Mouse (Mus musculus): ENCODE results near the gene Nhej1. TPM values are rescaled to one million over a fixed set of nuclear protein-coding genes. Genes with fewer than 3 reads are reported as not detected.

Nhej1 gene
- polyA plus RNA-seq, 1 experiment: 1.3 TPM

DNA sequence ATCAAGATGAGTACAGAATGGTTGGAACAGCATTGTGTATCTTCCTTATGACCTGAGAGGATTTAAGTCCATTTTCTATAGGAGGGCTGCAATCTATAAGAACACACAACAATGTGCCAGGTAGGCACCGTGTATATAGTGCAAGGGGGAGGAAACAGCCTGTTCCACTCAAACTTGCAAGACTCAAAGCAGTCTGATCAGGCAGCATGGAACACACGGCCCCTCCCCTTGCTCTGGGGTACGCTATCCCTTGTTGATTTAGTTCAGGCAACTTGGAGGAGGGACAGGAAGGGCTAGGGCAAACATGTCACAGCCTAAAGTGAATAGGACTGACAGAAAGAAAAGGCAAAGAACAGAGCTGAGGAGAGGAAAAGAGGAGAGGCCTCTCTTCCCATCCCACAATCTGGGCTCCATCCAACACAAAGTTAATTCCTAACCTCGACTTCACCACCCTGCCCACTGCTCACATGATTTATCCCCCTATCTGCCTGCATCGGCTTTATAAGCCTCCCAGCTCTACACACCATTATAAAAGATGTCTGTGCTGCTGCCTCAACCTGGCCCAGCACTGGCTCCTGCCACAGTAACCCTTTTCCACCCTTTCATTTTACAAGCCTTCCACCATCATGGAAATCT, 110.7 kb downstream of the Nhej1 start:
- Histone ChIP-seq H3K4me1 (ENCODE audit: control insufficient read depth, insufficient read depth, insufficient read length) (no peaks in the 10 kb centered on the region), H3K27ac (ENCODE audit: insufficient read depth, low read length) (no peak overlapping the region), H3K36me3 (ENCODE audit: control insufficient read depth, insufficient read depth, low read length) (no peaks in the 10 kb centered on the region), H3K27me3 (ENCODE audit: control insufficient read depth, insufficient read depth, low read length) (no peaks in the 10 kb centered on the region), H3K4me3 (ENCODE audit: extremely low read depth, insufficient read depth, insufficient read length) (no peak overlapping the region)
- no peak for TF ChIP-seq POLR2A (IDR thresholded peaks at IDR 0.05; ENCODE audit: low read depth, low read length)
- TF ChIP-seq CTCF (IDR thresholded peaks at IDR 0.05; ENCODE audit: extremely low read depth, insufficient read depth, insufficient read length, insufficient replicate concordance): no peak
- WGBS: 67% methylated on average over 5 of the region's 5 CpGs
- no peak for DNase-seq (ENCODE audit: low read depth in 1 of 2, low spot score in 2 of 2)

- no peak for TF ChIP-seq POLR2A (IDR thresholded peaks at IDR 0.05; ENCODE audit: low read depth, low read length)
- TF ChIP-seq CTCF (IDR thresholded peaks at IDR 0.05; ENCODE audit: extremely low read depth, insufficient read depth, insufficient read length, insufficient replicate concordance): no peak
- DNase-seq (ENCODE audit: low read depth in 1 of 2, low spot score in 2 of 2): no peak
- H3K4me1 ChIP-seq (ENCODE audit: control insufficient read depth, insufficient read depth, insufficient read length): no peaks in the 10 kb centered on the region
- H3K4me3 ChIP-seq (ENCODE audit: extremely low read depth, insufficient read depth, insufficient read length): no peak overlapping the region
- H3K36me3 ChIP-seq (ENCODE audit: control insufficient read depth, insufficient read depth, low read length): no peaks in the 10 kb centered on the region
- H3K27ac ChIP-seq (ENCODE audit: insufficient read depth, low read length): no peak overlapping the region
- H3K27me3 ChIP-seq (ENCODE audit: control insufficient read depth, insufficient read depth, low read length): no peaks in the 10 kb centered on the region
Measured at GRCm38 (mm10) chr1:75010817-75011216, 114.2 kb downstream of the Nhej1 start.

- no peaks in the 10 kb centered on the region for H3K36me3 ChIP-seq (ENCODE audit: control insufficient read depth, insufficient read depth, low read length)
- 72% methylated on average over 2 of the region's 2 CpGs for WGBS
- H3K27ac ChIP-seq (ENCODE audit: insufficient read depth, low read length): no peak overlapping the region
- no peak overlapping the region for H3K4me3 ChIP-seq (ENCODE audit: extremely low read depth, insufficient read depth, insufficient read length)
- TF ChIP-seq POLR2A (IDR thresholded peaks at IDR 0.05; ENCODE audit: low read depth, low read length) (no peak), CTCF (IDR thresholded peaks at IDR 0.05; ENCODE audit: extremely low read depth, insufficient read depth, insufficient read length, insufficient replicate concordance) (no peak)
- H3K27me3 ChIP-seq (ENCODE audit: control insufficient read depth, insufficient read depth, low read length): no peaks in the 10 kb centered on the region
- no peaks in the 10 kb centered on the region for H3K4me1 ChIP-seq (ENCODE audit: control insufficient read depth, insufficient read depth, insufficient read length)
- DNase-seq (ENCODE audit: low read depth in 1 of 2, low spot score in 2 of 2): no peak
Measured at GRCm38 (mm10) chr1:75010203-75010602, 114.8 kb downstream of the Nhej1 start.

- H3K4me1 ChIP-seq (ENCODE audit: control insufficient read depth, insufficient read depth, insufficient read length): no peaks in the 10 kb centered on the region
- WGBS: 50% methylated on average over 4 of the region's 4 CpGs
- H3K27ac ChIP-seq (ENCODE audit: insufficient read depth, low read length): no peak overlapping the region
- H3K36me3 ChIP-seq (ENCODE audit: control insufficient read depth, insufficient read depth, low read length): no peaks in the 10 kb centered on the region
- H3K4me3 ChIP-seq (ENCODE audit: extremely low read depth, insufficient read depth, insufficient read length): no peak overlapping the region
- no peaks in the 10 kb centered on the region for H3K27me3 ChIP-seq (ENCODE audit: control insufficient read depth, insufficient read depth, low read length)
- no peak for DNase-seq (ENCODE audit: low read depth in 1 of 2, low spot score in 2 of 2)
- no peak for TF ChIP-seq CTCF (IDR thresholded peaks at IDR 0.05; ENCODE audit: extremely low read depth, insufficient read depth, insufficient read length, insufficient replicate concordance)
- TF ChIP-seq POLR2A (IDR thresholded peaks at IDR 0.05; ENCODE audit: low read depth, low read length): no peak
Measured at GRCm38 (mm10) chr1:75006016-75006415, 119.0 kb downstream of the Nhej1 start.

DNA sequence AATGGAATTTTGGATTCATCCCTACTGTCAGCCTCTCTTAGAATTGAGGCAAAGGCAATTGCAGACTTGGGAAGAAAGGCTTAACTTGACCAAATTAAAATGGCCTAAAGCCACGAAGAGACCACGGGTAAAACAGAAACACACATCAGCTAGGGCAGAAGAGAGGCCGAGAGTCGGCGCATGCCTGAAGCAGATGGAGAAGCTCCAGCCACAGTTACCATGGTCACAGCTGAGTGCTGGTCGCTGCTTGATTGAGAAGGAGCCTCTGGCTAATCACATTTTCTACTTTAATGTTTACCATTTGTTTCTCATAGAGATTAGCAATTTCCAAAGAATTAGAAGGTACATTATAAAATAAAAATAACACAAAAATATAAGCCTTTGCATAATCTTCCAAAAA, 123.8 kb downstream of the Nhej1 start:
- TF ChIP-seq POLR2A (IDR thresholded peaks at IDR 0.05; ENCODE audit: low read depth, low read length): no peak
- TF ChIP-seq CTCF (IDR thresholded peaks at IDR 0.05; ENCODE audit: extremely low read depth, insufficient read depth, insufficient read length, insufficient replicate concordance): no peak
- H3K27me3 ChIP-seq (ENCODE audit: control insufficient read depth, insufficient read depth, low read length): no peaks in the 10 kb centered on the region
- WGBS: 71% methylated on average over 6 of the region's 6 CpGs

GRCm38 (mm10) chr1:75000496-75000895, 124.5 kb downstream of the Nhej1 start:
- peak in 1 of 2 experiments; percentile 9 for DNase-seq (ENCODE audit: low read depth in 1 of 2, low spot score in 2 of 2)
- no peaks in the 10 kb centered on the region for H3K27me3 ChIP-seq (ENCODE audit: control insufficient read depth, insufficient read depth, low read length)
- H3K4me3 ChIP-seq (ENCODE audit: extremely low read depth, insufficient read depth, insufficient read length): no peak overlapping the region
- H3K36me3 ChIP-seq (ENCODE audit: control insufficient read depth, insufficient read depth, low read length): no peaks in the 10 kb centered on the region
- TF ChIP-seq POLR2A (IDR thresholded peaks at IDR 0.05; ENCODE audit: low read depth, low read length) (no peak), CTCF (IDR thresholded peaks at IDR 0.05; ENCODE audit: extremely low read depth, insufficient read depth, insufficient read length, insufficient replicate concordance) (peak; percentile 10; the same call in 1 of the 2 replicates)
- no peak overlapping the region for H3K27ac ChIP-seq (ENCODE audit: insufficient read depth, low read length)
- WGBS: 3% methylated on average over 1 of the region's 1 CpGs
- no peaks in the 10 kb centered on the region for H3K4me1 ChIP-seq (ENCODE audit: control insufficient read depth, insufficient read depth, insufficient read length)

More for the DNA sequence above, 123.8 kb downstream of the Nhej1 start:
- Histone ChIP-seq H3K27ac (ENCODE audit: insufficient read depth, low read length) (no peak overlapping the region), H3K4me3 (ENCODE audit: extremely low read depth, insufficient read depth, insufficient read length) (no peak overlapping the region), H3K36me3 (ENCODE audit: control insufficient read depth, insufficient read depth, low read length) (no peaks in the 10 kb centered on the region), H3K4me1 (ENCODE audit: control insufficient read depth, insufficient read depth, insufficient read length) (no peaks in the 10 kb centered on the region)
- no peak for DNase-seq (ENCODE audit: low read depth in 1 of 2, low spot score in 2 of 2)

DNA sequence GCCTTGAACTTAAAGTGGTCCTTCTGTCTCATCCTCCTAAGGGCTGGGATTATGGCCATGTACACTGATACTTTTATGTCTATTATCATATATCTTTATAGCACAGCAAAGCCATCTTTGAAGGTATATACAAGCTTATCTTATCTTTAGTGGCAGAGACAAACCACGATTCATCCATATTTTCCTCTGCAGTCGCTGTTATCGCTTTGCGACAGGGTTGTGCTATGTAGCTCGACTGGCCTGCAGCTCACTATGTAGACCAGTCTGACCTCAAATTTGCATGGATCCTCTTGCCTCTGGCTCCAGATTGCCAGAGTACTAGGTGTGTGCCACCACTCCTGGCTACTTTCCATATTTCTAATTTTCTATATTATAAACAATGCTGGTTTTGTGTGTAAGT, 125.8 kb downstream of the Nhej1 start:
- H3K4me1 ChIP-seq (ENCODE audit: control insufficient read depth, insufficient read depth, insufficient read length): no peaks in the 10 kb centered on the region
- H3K36me3 ChIP-seq (ENCODE audit: control insufficient read depth, insufficient read depth, low read length): no peaks in the 10 kb centered on the region
- no peaks in the 10 kb centered on the region for H3K27me3 ChIP-seq (ENCODE audit: control insufficient read depth, insufficient read depth, low read length)
- WGBS: 77% methylated on average over 5 of the region's 5 CpGs
- H3K4me3 ChIP-seq (ENCODE audit: extremely low read depth, insufficient read depth, insufficient read length): no peak overlapping the region
- H3K27ac ChIP-seq (ENCODE audit: insufficient read depth, low read length): no peak overlapping the region
- no peak for DNase-seq (ENCODE audit: low read depth in 1 of 2, low spot score in 2 of 2)
- no peak for TF ChIP-seq POLR2A (IDR thresholded peaks at IDR 0.05; ENCODE audit: low read depth, low read length)
- no peak for TF ChIP-seq CTCF (IDR thresholded peaks at IDR 0.05; ENCODE audit: extremely low read depth, insufficient read depth, insufficient read length, insufficient replicate concordance)

Data from spleen, adult 2 months (tissue).